Mouse (Mus musculus): ENCODE data around the gene Xxylt1. TPM values are rescaled to one million over a fixed set of nuclear protein-coding genes. Genes with fewer than 3 reads are reported as not detected.

The Xxylt1 gene
- polyA plus RNA-seq, 1 experiment, result 15.3 TPM

GRCm38 (mm10) chr16:31076436-31076835 is 4.8 kb downstream of the Xxylt1 start:
- no peak for DNase-seq (ENCODE audit: low read depth)
- TF ChIP-seq POLR2A (IDR thresholded peaks at IDR 0.05; ENCODE audit: borderline replicate concordance, extremely low read depth, insufficient read depth, insufficient read length, poor library complexity, severe bottlenecking), result no peak
- no peak for TF ChIP-seq CTCF (IDR thresholded peaks at IDR 0.05; ENCODE audit: borderline replicate concordance, extremely low read depth, insufficient read depth, insufficient read length)

- no peak for DNase-seq (ENCODE audit: low read depth)
- no peak for TF ChIP-seq POLR2A (IDR thresholded peaks at IDR 0.05; ENCODE audit: borderline replicate concordance, extremely low read depth, insufficient read depth, insufficient read length, poor library complexity, severe bottlenecking)
- TF ChIP-seq CTCF (IDR thresholded peaks at IDR 0.05; ENCODE audit: borderline replicate concordance, extremely low read depth, insufficient read depth, insufficient read length), result no peak
Observed at GRCm38 (mm10) chr16:31074324-31074908, 6.8 kb downstream of the Xxylt1 start.

DNA sequence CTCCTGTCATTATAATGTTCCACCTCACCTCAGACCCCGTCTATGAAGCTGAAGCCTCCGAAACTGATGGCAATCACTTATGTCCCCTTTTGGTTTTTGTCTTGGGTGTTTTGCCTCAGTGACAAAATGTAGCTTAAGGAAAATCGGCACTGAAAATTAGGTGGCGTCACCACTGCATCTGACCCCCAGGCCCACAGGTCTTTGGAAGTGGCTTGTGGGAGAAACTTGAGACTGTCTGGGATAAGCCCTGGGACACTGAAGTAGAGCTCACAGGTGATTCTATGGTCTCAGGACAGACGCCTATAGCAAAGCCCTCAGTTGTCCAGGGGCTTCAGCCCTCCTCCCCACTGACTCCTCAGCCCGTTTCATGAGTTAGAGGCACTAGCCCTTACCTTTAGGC is 9.5 kb downstream of the Xxylt1 start:
- DNase-seq (ENCODE audit: low read depth), result no peak
- TF ChIP-seq POLR2A (IDR thresholded peaks at IDR 0.05; ENCODE audit: borderline replicate concordance, extremely low read depth, insufficient read depth, insufficient read length, poor library complexity, severe bottlenecking), result no peak
- no peak for TF ChIP-seq CTCF (IDR thresholded peaks at IDR 0.05; ENCODE audit: borderline replicate concordance, extremely low read depth, insufficient read depth, insufficient read length)

GRCm38 (mm10) chr16:31070358-31071133 is 10.7 kb downstream of the Xxylt1 start:
- TF ChIP-seq CTCF (IDR thresholded peaks at IDR 0.05; ENCODE audit: borderline replicate concordance, extremely low read depth, insufficient read depth, insufficient read length), result peak; percentile 99
- no peak for TF ChIP-seq POLR2A (IDR thresholded peaks at IDR 0.05; ENCODE audit: borderline replicate concordance, extremely low read depth, insufficient read depth, insufficient read length, poor library complexity, severe bottlenecking)
- DNase-seq (ENCODE audit: low read depth), result peak; percentile 83

DNA sequence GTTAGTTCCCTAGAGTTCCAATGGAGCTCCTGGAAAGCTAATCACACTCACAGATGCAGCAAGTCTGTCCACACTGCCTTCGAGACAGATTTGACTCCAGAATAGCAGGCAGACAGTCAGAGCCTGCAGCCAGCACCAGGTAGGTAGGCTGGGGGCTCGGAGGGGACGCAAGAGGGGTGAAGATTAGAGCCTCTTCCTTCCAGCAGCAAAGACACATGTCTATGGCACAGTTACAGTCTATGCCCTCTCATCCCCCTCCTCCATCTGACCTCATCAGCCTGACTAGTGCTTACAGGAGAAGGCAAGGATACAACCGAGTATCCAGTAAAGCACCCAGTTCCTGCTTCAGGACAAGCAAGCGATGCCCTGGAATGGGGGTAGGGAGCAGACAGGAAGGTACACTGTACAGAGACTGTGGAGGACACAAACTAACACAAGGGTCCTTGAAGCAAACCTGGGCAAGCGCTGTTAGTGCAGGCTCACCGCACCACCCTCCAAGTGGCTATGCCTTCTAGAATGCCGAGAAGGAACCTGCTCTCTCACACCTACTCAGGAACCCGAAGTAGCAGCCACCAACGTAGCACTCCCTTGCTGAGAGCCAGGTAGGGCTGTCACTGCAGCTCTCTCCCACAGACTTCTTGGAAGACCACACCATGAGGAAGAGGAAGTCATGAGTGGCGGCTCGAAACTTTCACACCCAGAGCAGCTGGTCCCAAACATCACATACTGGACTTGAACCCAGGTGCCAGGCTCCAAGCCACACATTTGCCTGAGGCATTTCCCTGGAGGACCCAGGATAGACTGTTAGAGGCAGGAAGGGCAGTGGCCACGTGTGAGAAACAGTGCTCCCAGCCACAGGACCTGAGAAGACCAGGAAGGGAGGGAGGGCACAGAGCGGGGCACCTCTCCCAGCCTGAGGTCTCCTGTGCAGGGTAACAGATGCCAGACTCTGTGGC is 11.7 kb downstream of the Xxylt1 start:
- TF ChIP-seq POLR2A (IDR thresholded peaks at IDR 0.05; ENCODE audit: borderline replicate concordance, extremely low read depth, insufficient read depth, insufficient read length, poor library complexity, severe bottlenecking) (no peak), CTCF (IDR thresholded peaks at IDR 0.05; ENCODE audit: borderline replicate concordance, extremely low read depth, insufficient read depth, insufficient read length) (no peak)
- DNase-seq (ENCODE audit: low read depth), result no peak

DNA sequence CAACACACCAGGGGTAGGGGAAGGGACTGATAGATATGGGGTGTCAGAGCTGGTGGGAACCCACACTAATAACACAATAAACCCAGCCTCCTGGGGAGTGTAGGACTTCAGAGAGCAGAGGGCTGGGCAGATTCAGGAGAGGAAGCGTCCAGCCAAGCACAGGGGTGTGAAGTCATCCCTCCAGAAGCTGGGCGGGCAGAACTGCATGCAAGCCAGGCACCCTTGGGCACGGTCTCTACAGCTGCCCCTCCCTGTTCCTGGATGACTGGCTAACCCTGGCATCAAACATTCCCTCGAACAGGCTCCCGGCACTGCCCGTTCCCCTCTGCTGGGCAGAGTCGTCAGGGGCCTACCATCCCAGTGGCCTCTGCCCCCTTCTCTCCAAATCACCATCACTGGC is 13.0 kb downstream of the Xxylt1 start:
- DNase-seq (ENCODE audit: low read depth), result no peak
- TF ChIP-seq POLR2A (IDR thresholded peaks at IDR 0.05; ENCODE audit: borderline replicate concordance, extremely low read depth, insufficient read depth, insufficient read length, poor library complexity, severe bottlenecking), result no peak
- no peak for TF ChIP-seq CTCF (IDR thresholded peaks at IDR 0.05; ENCODE audit: borderline replicate concordance, extremely low read depth, insufficient read depth, insufficient read length)

- TF ChIP-seq POLR2A (IDR thresholded peaks at IDR 0.05; ENCODE audit: borderline replicate concordance, extremely low read depth, insufficient read depth, insufficient read length, poor library complexity, severe bottlenecking) (no peak), CTCF (IDR thresholded peaks at IDR 0.05; ENCODE audit: borderline replicate concordance, extremely low read depth, insufficient read depth, insufficient read length) (no peak)
- DNase-seq (ENCODE audit: low read depth), result peak; percentile 11
Observed at GRCm38 (mm10) chr16:31066344-31067098, 14.7 kb downstream of the Xxylt1 start.

- no peak for TF ChIP-seq POLR2A (IDR thresholded peaks at IDR 0.05; ENCODE audit: borderline replicate concordance, extremely low read depth, insufficient read depth, insufficient read length, poor library complexity, severe bottlenecking)
- TF ChIP-seq CTCF (IDR thresholded peaks at IDR 0.05; ENCODE audit: borderline replicate concordance, extremely low read depth, insufficient read depth, insufficient read length), result no peak
- DNase-seq (ENCODE audit: low read depth), result no peak
Observed at GRCm38 (mm10) chr16:31064782-31065181, 16.4 kb downstream of the Xxylt1 start.

- no peak for DNase-seq (ENCODE audit: low read depth)
- TF ChIP-seq CTCF (IDR thresholded peaks at IDR 0.05; ENCODE audit: borderline replicate concordance, extremely low read depth, insufficient read depth, insufficient read length) (no peak), POLR2A (IDR thresholded peaks at IDR 0.05; ENCODE audit: borderline replicate concordance, extremely low read depth, insufficient read depth, insufficient read length, poor library complexity, severe bottlenecking) (no peak)
Observed at GRCm38 (mm10) chr16:31062918-31063317, 18.3 kb downstream of the Xxylt1 start.

DNA sequence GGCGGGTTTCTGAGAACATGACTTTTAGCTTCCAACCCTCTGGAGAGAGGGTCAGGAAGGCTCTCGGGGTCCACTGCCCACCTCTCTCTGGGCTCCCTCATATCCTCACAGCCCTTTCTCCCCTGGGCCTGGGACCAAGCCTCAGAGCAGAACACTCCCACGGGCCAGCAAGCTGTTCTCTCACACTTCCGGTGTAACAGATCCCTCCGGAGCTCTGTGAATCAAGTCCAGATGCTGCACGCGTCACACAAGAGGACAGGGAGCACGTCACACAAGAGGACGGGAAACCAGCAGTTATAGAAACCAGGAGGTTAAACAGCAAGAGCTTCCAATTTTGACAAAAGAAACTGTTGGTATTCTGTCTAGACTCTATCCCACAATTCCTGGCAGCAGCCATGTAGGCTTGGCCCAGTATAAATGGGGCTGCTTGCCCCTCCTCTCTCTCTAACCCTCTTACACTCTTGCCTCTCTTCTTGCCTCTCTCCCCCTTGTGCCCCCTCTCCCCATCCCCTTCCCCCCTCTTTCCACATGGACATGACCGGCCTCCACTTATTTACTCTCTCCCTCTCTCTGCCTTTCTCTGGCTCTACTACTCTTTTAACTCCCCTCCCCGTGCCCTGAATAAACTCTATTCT is 19.9 kb downstream of the Xxylt1 start:
- TF ChIP-seq POLR2A (IDR thresholded peaks at IDR 0.05; ENCODE audit: borderline replicate concordance, extremely low read depth, insufficient read depth, insufficient read length, poor library complexity, severe bottlenecking) (no peak), CTCF (IDR thresholded peaks at IDR 0.05; ENCODE audit: borderline replicate concordance, extremely low read depth, insufficient read depth, insufficient read length) (no peak)

More for the DNA sequence above, 19.9 kb downstream of the Xxylt1 start:
- DNase-seq (ENCODE audit: low read depth), result peak; percentile 18
